Mouse (Mus musculus) adrenal gland, postnatal 4 days (tissue): ENCODE measurements at regions not wholly inside any gene's neighbourhood (a gene's known extent, or its start where the extent isn't known, plus 50 kb on each side); places are given as distances from the start of the nearest gene placed in this dataset.

Source experiments
- DNase-seq, 2 experiments: peaks; one replicate each; pipeline ENCODE4 v3.0.0; 2021 to 2022; ENCODE audit warnings: low spot score in 2 of 2, mixed read lengths in 2 of 2

DNA sequence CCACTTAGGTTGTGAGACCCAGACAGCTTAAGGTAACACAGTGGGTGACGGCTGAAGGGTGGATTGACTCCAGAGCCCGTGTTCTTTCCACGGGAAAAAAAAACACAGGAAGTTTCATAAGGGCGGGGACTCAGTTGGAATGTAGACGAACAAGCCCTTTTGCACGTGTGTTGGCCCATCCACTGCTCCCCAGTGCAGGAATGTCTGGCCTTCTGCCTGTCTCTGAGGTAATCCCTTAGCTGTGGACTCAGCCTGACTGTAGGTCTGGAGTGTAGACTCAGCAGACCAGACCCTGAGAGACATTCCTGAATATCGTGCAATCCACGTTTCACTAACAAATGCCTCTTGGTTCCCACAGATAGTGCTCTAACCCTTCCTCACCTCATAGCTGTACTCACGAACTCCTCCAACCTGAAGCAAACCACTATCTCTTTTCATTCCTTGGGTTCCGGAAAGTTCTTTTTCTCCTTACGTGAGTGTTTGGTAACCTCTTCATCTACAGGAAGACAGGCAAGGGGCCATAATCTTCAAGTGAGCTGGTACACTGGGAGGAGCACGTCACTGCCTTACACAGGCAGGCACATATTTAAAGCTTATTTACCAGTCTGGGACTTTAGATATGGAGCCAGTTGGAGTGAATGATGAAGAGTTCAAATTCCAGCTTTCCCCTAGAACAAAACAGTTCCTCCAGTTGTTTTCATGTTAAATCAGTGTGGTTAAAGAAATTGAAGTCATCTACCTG lies 205.6 kb upstream of the Bcor start:
- no peak for DNase-seq

- no peak for DNase-seq
These were observed 206.6 kb upstream of the Bcor start for GRCm38 (mm10) chrX:12366801-12367200.

DNA sequence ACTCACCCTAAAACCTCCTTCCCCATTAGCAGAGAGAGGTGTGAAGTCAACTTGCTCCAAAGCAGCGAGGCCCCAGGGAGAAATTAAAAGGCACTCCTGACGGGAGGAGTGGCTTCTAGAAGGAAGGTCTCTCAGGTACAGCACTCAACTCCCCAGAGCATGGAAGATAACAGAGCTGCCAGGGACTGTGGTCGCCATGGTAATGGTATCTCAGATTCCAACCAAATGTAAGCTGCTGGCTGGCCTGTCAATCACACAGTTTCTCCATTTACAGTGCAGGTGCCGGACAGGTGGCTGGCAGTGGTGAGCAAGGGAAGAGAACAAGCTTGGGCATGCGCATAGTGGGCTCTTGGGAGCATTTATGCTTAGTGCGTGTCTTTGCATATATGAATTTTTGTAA lies 213.5 kb upstream of the Bcor start:
- no peak for DNase-seq

DNA sequence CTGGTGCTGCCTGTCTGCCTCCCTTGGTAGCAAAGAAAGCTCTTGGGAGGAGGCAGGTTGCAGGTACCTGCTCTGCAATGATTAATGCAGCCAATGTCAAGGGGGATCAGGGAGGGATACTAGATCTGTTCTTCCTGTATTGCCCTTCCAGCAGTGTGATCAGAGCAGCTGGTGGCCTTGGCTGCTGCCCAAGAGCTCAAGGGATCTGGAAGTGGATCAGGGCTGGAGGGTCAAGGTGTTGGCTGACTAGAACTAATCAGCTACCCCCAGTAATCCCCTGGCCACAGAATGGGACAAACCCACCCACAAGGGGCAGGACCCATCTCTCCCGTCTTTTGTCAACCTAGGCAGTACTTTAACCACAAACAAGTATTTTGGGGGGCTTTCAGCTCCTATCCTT lies 211.8 kb upstream of the Atp6ap2 start:
- no peak for DNase-seq

DNA sequence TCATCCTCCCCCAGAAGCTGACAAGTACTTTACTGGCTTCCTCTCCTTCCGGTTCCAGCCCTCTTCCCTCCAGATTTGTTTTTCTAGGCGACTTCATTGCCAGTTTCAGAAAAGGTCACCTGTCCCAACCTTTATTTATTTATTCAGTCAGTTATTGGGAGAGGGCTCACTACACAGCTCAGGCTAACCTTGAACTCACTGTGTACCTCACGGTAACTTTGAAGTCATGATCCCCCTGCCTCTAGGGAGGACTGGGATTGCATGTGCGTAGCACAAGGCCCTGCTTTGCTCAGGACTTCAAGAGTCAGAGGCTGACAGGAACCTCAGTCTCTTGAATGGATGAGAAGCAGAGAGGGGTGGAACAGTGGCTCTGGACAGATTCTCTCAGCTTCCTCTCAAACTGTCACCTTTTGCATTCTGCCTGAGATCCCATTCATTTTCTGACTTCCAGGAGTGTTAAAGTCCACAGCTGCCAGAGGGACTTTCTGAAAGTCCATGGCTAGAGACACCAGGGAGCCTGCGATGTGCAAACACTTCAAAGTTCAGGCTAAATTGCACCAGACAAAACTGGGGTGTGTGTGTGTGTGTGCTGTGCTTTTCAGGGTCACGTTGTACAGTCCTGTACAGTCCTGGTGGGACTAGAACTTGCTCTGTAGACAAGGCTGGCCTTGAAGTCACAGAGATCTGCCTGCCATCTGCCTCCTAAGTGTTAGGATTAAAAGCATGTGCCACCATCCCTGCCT lies 211.2 kb upstream of the Atp6ap2 start:
- no peak for DNase-seq

GRCm38 (mm10) chrX:12377441-12377840 lies 210.2 kb upstream of the Atp6ap2 start:
- DNase-seq = no peak

DNA sequence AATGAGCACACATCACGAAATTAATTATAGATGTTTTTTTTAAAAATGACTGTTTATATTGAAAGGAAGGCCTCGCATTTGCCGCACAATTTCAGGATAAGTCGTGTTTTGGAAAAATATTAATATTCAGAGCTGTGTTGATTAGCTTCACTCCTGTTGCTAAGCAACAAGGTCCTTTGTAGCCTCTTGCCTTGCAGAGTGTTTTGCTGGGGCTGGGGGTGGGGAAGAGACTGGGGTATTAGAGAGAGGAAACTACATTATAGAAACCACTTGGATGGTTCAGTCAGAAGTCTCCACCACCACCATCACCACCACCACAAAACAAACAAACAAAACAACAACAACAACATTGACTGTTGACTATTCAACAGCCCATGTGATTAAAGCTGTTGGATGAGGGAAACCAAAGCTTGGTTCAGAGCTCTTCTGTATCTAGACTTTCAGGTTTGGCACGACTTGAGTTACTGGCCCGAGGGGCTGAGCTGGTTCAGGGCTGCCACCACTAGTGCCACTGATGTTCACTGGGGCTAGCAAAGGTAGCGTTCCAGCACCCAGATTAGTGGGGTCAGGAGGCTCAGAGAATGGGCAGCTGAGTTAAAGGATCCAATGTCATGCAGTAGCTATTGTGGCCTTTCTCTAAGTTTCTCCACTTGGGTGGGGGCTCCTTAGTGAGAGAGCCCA lies 195.3 kb upstream of the Atp6ap2 start:
- DNase-seq = no peak

DNA sequence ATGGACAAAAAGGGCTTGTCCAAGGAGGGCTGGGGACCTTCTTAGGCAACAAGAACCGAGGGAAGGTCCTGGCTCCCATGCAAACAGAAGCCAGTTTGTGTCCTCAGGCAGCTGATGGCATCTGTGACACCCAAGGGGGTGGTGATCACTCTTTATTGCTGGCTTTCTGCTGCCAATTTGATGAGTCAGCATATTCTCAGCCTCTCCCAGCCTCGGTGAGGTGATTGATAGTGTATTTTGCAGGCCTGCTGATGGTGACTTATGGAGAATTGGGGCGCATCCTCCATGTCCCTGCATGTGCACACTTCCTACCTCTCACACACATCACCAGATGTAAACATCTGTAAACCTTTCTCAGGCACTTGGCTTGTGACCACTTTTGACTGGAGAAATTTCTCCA lies 178.3 kb upstream of the Atp6ap2 start:
- DNase-seq = no peak

DNA sequence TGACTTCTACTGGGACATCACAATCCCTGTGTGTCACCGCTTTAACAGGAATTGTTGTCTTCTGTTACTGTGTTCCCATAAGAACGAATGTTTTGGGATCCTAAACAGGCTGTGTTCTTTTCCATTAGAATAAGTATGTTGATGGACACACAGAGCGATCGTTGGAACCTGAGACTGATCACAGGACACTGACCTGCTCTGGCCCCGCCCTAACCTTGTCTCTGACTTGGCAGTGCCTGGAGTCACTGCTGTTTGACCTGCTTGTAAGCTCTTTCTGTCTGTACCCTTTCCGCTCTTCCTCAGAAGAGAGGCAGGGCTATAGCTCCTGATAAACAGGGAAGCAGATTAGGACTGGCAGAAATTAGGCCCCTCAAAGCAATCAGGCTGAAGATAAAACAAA lies 162.0 kb upstream of the Atp6ap2 start:
- DNase-seq = no peak

DNA sequence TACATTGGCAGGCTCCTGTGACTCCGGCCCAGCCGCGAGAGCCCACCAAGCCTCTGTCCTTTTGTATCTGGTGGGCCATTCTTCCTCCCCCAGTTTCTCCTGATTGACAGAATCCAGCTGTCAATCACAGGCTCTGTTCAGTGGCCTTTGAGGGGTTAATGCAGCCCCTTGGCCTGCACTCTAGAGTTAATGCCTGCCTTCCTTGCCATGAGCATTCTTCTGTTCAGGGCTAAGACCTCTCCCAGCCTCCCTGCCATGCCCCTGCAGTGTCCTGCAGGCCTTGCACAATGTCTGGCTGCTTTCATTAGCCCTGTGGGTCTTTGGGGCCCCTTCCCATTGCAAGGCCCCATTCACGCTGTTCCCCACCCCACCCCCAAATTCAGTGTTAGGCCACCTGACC lies 160.9 kb upstream of the Atp6ap2 start:
- no peak for DNase-seq

- no peak for DNase-seq
These were observed 155.3 kb upstream of the Atp6ap2 start for GRCm38 (mm10) chrX:12432289-12432688.

DNA sequence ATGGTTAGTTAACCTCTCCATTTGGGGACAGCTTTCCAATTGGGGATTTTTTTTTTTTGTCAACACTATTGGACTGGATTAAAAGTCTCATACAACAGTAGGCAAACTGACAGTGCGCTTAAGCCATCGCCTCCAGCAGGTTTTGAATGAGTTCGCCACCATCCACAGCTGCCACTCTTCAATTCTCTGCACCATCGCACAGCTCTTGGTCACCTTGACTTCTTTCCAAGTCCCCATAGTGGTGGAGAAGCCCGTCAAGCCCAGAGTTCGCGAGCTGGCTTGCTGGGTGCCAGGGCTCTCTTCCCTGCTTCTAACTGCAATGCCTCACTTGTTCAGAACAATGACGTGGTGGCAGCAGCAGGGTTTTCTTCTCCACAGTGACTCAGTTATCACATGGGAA lies 151.9 kb upstream of the Atp6ap2 start:
- no peak for DNase-seq

GRCm38 (mm10) chrX:12436106-12436505 lies 151.5 kb upstream of the Atp6ap2 start:
- no peak for DNase-seq

- no peak for DNase-seq
These were observed 148.2 kb upstream of the Atp6ap2 start for GRCm38 (mm10) chrX:12439447-12439846.

GRCm38 (mm10) chrX:12443794-12444193 lies 143.8 kb upstream of the Atp6ap2 start:
- DNase-seq = no peak

- DNase-seq = no peak
These were observed 142.5 kb upstream of the Atp6ap2 start for GRCm38 (mm10) chrX:12445093-12445492.

DNA sequence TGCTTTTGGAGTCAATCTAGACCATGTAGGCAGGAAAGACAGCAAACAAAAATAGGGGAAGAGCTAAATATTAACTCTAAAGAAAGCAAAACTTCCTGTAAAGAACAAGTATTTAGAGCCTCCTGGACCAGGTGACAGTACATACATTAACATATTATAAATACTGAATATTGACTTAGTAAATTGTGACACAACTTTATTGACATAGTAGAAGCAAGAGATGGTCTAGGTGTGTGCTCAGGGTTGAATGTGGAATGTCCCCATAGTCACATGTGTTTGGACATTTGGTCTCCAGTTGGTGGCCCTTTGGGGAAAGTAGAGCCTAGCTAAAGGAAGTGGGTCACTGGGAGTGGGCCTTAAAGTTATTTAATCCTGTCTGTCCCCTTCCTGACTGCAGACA lies 139.6 kb upstream of the Atp6ap2 start:
- DNase-seq = no peak

- no peak for DNase-seq
These were observed 137.9 kb upstream of the Atp6ap2 start for GRCm38 (mm10) chrX:12449688-12450087.

- DNase-seq = no peak
These were observed 134.4 kb upstream of the Atp6ap2 start for GRCm38 (mm10) chrX:12452979-12453769.

- DNase-seq = no peak
These were observed 125.9 kb upstream of the Atp6ap2 start for GRCm38 (mm10) chrX:12461657-12462056.

DNA sequence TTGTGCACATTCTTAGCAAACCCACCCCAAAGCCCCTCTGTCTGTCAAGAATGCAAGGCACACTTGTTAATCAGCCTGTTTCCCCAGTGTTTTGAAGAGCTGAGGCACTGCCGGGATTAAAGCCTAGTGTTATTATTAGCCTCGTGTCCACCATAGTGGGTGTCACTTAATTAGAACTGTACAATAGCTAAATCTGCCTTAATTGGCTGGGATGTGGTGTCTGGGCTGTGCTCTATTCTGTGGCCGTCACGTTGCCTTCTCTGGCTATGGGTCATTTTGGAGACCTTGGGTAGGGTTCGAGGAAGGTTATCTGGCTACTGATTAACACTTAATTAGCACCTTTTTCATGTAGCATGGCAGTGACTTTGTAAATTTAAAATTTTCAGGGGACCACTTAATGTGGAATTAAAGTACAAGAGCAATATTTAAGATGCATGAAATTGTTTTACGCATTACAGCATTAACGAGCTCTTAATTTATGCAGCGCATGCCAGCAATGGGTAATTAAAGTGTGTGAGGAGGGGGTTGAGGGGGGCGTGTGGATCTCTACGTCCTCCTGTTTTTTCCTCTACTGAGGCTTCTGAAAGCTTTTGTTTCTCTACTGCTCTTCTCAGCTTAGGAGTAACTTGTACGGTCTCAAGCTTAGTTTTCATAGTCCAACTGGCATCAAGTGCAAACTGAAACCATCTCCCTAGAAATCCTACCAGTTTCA lies 124.5 kb upstream of the Atp6ap2 start:
- DNase-seq = no peak
